Mouse (Mus musculus) megakaryocyte, adult 5-6 weeks (primary cell): ENCODE results near the gene Glrx5. TPM values are rescaled to one million over a fixed set of nuclear protein-coding genes. Genes with fewer than 3 reads are reported as not detected.

ENCODE experiments used
- ATAC-seq: 2 replicates; pipeline ENCODE4 v1.8.0; 2016; ENCODE audit warnings: mild to moderate bottlenecking, inconsistent platforms; ENCODE audit not compliant: poor library complexity, severe bottlenecking
- total RNA-seq, 2 experiments: library from RNA; stranded (forward) in 1 of 2; stranded (reverse) in 1 of 2; fragments of 153-499, 151-499 nt in 1 of 2; fragments of 221-1000, 200-1000 nt in 1 of 2; gene quantifications; 2 replicates each; pipeline versions ENCODE4 v1.2.3 to v1.2.4; 2015 to 2017

Glrx5 gene
- total RNA-seq, 2 experiments from 2014 or later, result 10.0 to 24.8 TPM

GRCm38 (mm10) chr12:105064168-105064567 lies 31.7 kb downstream of the Glrx5 start:
- no peak for ATAC-seq

- peak; percentile 70 for ATAC-seq
Measured at GRCm38 (mm10) chr12:105065119-105065518, 32.6 kb downstream of the Glrx5 start.

GRCm38 (mm10) chr12:105066523-105066922 lies 34.0 kb downstream of the Glrx5 start:
- no peak for ATAC-seq

GRCm38 (mm10) chr12:105068911-105069310 lies 36.4 kb downstream of the Glrx5 start:
- ATAC-seq, result peak; percentile 57

- peak; percentile 77 for ATAC-seq
Measured at GRCm38 (mm10) chr12:105073708-105074107, 41.2 kb downstream of the Glrx5 start.

GRCm38 (mm10) chr12:105075496-105075895 lies 43.0 kb downstream of the Glrx5 start:
- ATAC-seq, result no peak

GRCm38 (mm10) chr12:105076511-105076910 lies 44.0 kb downstream of the Glrx5 start:
- no peak for ATAC-seq

- ATAC-seq, result no peak
Measured at GRCm38 (mm10) chr12:105077232-105077631, 44.7 kb downstream of the Glrx5 start.

- no peak for ATAC-seq
Measured at GRCm38 (mm10) chr12:105084171-105084570, 51.7 kb downstream of the Glrx5 start.

GRCm38 (mm10) chr12:105084816-105085215 lies 52.3 kb downstream of the Glrx5 start:
- ATAC-seq, result no peak

- no peak for ATAC-seq
Measured at GRCm38 (mm10) chr12:105085296-105085695, 52.8 kb downstream of the Glrx5 start.

- no peak for ATAC-seq
Measured at GRCm38 (mm10) chr12:105086781-105087180, 54.3 kb downstream of the Glrx5 start.

GRCm38 (mm10) chr12:105087353-105087752 lies 54.9 kb downstream of the Glrx5 start:
- ATAC-seq, result no peak

- ATAC-seq, result no peak
Measured at GRCm38 (mm10) chr12:105089231-105089630, 56.7 kb downstream of the Glrx5 start.

- no peak for ATAC-seq
Measured at GRCm38 (mm10) chr12:105091604-105092003, 59.1 kb downstream of the Glrx5 start.

Other genes with a start within 250 kb of the Glrx5 start
- 0.22 and 0.46 TPM in 2 replicates for gene Clmn, start 167.6 kb upstream of the Glrx5 start, total RNA-seq (2015)
- 0.04 TPM in 1 of 2 replicates, not detected in the other for gene Clmn, start 167.6 kb upstream of the Glrx5 start, total RNA-seq (2017)
- gene Syne3, start 22.9 kb upstream of the Glrx5 start, total RNA-seq (2015), result 14.1 and 17.8 TPM in 2 replicates
- gene Syne3, start 22.9 kb upstream of the Glrx5 start, total RNA-seq (2017), result 26.9 and 28.4 TPM in 2 replicates
- gene Tcl1b2, start 113.3 kb downstream of the Glrx5 start, total RNA-seq (2015), result not detected in 2 replicates
- not detected in 2 replicates for gene Tcl1b2, start 113.3 kb downstream of the Glrx5 start, total RNA-seq (2017)
- not detected in 2 replicates for gene Tcl1b1, start 127.0 kb downstream of the Glrx5 start, total RNA-seq (2015)
- gene Tcl1b1, start 127.0 kb downstream of the Glrx5 start, total RNA-seq (2017), result not detected in 2 replicates
- gene Tcl1b5, start 143.7 kb downstream of the Glrx5 start, total RNA-seq (2015), result not detected in 2 replicates
- not detected in 2 replicates for gene Tcl1b5, start 143.7 kb downstream of the Glrx5 start, total RNA-seq (2017)
- gene Tcl1b3, start 158.4 kb downstream of the Glrx5 start, total RNA-seq (2015), result not detected in 2 replicates
- gene Tcl1b3, start 158.4 kb downstream of the Glrx5 start, total RNA-seq (2017), result not detected in 2 replicates
- gene Tcl1b4, start 169.3 kb downstream of the Glrx5 start, total RNA-seq (2015), result not detected in 2 replicates
- gene Tcl1b4, start 169.3 kb downstream of the Glrx5 start, total RNA-seq (2017), result not detected in 2 replicates
- gene Tcl1, start 190.1 kb downstream of the Glrx5 start, total RNA-seq (2015), result not detected in 2 replicates
- not detected in 2 replicates for gene Tcl1, start 190.1 kb downstream of the Glrx5 start, total RNA-seq (2017)